Mouse (Mus musculus): ENCODE results near the gene Furin.

Gene Furin

GRCm38 (mm10) chr7:80426363-80426762, 21.1 kb upstream of the Furin start:
- no peak for DNase-seq

- DNase-seq = no peak
Measured at GRCm38 (mm10) chr7:80424722-80425121, 19.5 kb upstream of the Furin start.

- peak; percentile 77 to 87 for DNase-seq
Measured at GRCm38 (mm10) chr7:80422759-80423480, 17.7 kb upstream of the Furin start.

- no peak for DNase-seq
Measured at GRCm38 (mm10) chr7:80421576-80421975, 16.3 kb upstream of the Furin start.

- no peak for DNase-seq
Measured at GRCm38 (mm10) chr7:80420586-80420985, 15.3 kb upstream of the Furin start.

GRCm38 (mm10) chr7:80419278-80419677, 14.0 kb upstream of the Furin start:
- DNase-seq = no peak

GRCm38 (mm10) chr7:80418036-80418435, 12.8 kb upstream of the Furin start:
- no peak for DNase-seq

- no peak for DNase-seq
Measured at GRCm38 (mm10) chr7:80417601-80418000, 12.4 kb upstream of the Furin start.

GRCm38 (mm10) chr7:80416969-80417368, 11.7 kb upstream of the Furin start:
- DNase-seq = no peak

- no peak for DNase-seq
Measured at GRCm38 (mm10) chr7:80414303-80414855, 9.1 kb upstream of the Furin start.

- DNase-seq = no peak
Measured at GRCm38 (mm10) chr7:80413512-80414302, 8.5 kb upstream of the Furin start.

- no peak for DNase-seq
Measured at GRCm38 (mm10) chr7:80412781-80413180, 7.5 kb upstream of the Furin start.

- DNase-seq = no peak
Measured at GRCm38 (mm10) chr7:80412279-80412678, 7.0 kb upstream of the Furin start.

- no peak for DNase-seq
Measured at GRCm38 (mm10) chr7:80410380-80410779, 5.1 kb upstream of the Furin start.

GRCm38 (mm10) chr7:80407712-80408111, 2.5 kb upstream of the Furin start:
- no peak for DNase-seq

- no peak for DNase-seq
Measured at GRCm38 (mm10) chr7:80406186-80406585, 950 bp upstream of the Furin start.

- DNase-seq = no peak
Measured at GRCm38 (mm10) chr7:80404101-80404894, 938 bp downstream of the Furin start.

GRCm38 (mm10) chr7:80403551-80403950, 1.7 kb downstream of the Furin start:
- peak; percentile 70 to 82 for DNase-seq

- DNase-seq = peak; percentile 80 to 90
Measured at GRCm38 (mm10) chr7:80402651-80403321, 2.5 kb downstream of the Furin start.

GRCm38 (mm10) chr7:80401860-80402641, 3.2 kb downstream of the Furin start:
- DNase-seq = peak; percentile 69 to 70

GRCm38 (mm10) chr7:80401041-80401859, 4.0 kb downstream of the Furin start:
- DNase-seq = peak; percentile 30 to 36

Measured in cerebellum, postnatal 25 days (tissue).